Mouse (Mus musculus) thymus, postnatal 4 days (tissue): Measurements from ENCODE around the gene G430095P16Rik.

ENCODE experiments used
- DNase-seq: peaks from one replicate; pipeline ENCODE4 v3.0.0; 2021

Gene G430095P16Rik

DNA sequence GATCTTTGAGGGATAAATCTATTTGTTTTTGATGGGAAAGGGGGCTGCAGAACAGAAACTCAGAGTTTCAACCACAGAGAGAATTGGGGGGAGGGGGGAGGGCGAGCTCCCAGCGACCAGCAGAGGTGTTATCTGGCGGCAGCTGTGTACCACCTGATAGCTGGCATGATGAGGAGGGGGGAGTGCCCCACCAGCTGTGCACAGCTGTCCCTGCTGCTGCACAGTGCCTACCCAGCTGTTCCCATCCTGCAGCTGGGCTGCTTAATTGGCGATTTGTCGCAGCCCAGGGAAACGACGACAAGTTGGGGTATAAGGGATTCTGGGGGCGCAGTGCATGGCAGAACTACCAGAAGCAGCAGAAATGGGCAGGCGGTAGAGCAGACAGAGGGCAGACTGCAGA is 1.9 kb downstream of the G430095P16Rik start:
- DNase-seq: peak; percentile 40

DNA sequence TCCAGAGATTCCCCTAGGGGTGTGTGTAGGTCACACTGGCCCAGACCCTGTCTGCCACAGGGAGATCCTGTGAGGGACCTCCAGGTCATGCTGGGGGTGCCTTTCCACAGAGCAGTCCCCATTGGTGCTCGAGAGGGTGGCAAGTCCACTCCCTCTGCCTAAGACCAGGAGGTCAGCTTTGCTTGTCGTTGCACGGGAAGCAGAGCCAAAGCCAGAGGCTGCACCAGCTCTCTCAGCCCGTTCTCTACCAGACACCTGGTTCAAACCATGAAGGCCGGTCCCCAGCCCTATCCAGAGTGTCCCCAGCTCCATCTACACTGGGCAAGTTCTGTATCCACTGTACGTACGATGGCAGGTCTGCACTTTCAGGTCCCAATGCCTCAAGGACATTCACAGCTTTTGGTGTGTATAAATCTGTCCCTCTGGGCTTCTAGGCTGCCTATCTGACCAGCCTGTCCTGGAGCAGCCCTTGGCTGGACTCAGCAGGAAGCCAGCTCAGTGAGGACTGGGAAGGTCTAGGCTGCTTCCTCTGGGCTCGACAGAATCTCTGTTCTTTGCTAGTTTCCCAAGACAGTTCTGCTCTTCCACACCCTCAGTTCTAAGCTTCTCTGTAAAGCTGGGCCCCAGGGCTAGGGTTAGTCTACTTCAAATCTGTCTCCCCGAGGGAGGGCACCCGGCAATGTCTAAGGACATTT is 2.6 kb downstream of the G430095P16Rik start:
- DNase-seq: no peak

GRCm38 (mm10) chr8:84725941-84726259 is 3.1 kb downstream of the G430095P16Rik start:
- no peak for DNase-seq

DNA sequence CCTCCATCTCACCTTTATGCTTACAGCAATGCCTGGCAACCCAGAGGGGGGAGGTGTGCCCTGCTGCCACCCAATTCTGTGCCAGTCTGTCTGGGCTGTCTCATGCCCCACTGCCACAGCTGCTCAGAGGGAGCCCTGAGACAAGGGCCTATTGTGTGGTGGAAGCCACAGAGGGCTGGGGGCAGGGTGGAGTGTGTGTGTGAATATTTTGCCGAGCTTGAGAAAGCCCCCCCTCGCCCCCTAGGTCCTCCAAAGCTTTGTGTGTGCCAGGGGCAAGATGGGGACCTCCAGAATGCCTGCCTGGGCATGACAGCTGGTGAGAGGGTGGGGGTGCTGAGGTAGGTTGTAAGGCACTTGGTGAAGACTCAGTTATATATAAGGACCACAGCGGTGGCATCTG is 5.7 kb downstream of the G430095P16Rik start:
- no peak for DNase-seq

GRCm38 (mm10) chr8:84729921-84730362 is 7.1 kb downstream of the G430095P16Rik start:
- no peak for DNase-seq

DNA sequence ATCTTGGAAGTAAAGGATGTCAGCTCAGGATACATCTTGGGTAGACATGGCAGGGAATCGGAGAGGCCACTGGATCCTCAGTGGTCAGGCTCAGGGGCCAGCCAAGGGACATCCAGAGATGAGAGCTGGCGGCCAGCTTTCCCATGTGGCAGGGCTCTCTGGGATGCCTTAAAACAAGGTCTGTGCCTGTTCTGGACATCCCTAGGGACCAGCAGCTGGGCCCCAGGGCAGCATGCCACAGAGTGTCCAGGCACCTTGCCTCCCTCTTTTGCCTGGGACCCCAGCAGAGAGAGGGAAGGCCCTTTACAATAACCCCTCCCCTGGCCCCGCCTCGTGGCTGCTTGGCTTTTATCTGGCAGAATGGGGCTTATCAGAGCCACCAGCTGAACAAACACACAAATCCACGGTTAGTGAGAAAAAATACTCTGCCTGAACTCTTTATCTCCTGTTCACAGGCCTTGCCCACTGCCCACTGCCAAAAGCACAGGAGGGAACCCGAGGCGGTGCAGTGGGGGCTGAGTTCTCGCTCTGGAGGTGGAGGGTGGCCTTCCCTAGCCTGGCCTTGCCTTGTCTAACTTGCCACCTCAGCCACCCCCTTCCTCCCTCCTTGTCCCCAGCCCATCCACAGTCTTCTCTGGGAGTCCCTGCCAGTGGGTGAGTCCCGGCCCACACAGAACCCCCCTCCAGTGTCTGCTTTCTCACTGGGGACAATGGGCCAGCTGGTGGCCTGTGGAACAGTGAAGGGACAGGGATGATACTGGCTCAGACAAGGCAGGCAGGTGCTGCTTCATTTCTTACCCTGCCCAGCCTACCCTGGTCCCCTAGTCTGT is 7.9 kb downstream of the G430095P16Rik start:
- DNase-seq: no peak

- no peak for DNase-seq
Observed at GRCm38 (mm10) chr8:84731371-84732177, 8.8 kb downstream of the G430095P16Rik start.

DNA sequence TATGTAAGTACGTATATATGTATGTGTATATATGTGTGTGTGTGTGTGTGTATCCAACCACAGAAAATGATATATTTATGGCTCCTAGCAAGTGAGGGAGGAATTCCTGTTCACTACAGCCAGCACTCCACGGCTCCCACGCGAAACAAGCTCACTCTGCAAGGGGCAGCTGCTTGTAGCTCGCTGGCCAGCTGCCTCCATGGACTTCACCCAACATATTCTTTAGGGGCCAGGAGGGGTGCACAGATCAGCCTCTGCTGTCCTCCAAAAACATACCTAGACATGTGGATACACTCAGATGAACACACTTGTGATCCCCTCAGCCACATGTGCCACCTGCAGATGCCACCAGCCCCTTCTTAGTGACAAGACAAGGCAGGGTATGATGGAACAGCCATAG is 9.7 kb downstream of the G430095P16Rik start:
- no peak for DNase-seq

DNA sequence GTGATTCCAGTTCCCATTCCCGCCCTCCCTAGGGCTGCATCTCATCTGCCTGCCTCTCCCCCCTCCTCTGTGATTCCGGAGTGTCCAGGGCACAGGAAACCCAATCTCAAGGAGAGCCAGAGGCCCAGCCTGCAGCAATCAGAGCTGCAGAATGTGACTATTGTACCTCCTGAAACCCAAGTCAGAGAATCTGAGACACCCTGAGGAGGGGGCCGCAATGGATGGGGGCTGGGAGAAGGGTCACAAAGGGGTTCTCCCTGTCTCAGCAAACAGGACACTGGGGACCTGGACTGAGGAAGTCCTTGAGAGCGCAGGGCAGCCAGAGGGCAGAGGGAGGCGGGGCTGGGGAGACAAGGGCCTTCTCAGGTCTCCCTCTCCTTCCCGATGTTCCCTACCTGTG is 10.2 kb downstream of the G430095P16Rik start:
- DNase-seq: no peak

GRCm38 (mm10) chr8:84733959-84734358 is 11.2 kb downstream of the G430095P16Rik start:
- no peak for DNase-seq

DNA sequence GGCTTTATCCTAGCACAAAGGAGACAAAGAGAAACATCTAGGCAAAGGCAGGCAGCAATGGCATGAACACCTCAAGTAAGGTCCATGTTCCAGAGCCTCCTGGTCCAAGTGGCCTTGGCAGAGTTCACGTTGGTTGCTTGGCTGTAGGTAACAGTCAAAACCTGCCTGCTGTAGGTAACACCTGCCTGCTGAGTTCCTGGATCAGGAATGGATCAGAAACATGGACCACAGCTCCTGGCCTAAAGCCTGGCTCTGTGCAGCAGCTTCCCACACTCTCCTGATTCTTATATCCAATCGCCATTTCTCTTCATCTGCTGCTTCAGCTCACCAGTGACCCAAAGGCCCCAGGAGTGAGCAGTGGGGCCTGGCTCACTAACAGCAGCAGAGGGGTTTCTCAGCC is 11.9 kb downstream of the G430095P16Rik start:
- DNase-seq: no peak

GRCm38 (mm10) chr8:84735597-84735996 is 12.8 kb downstream of the G430095P16Rik start:
- DNase-seq: no peak

DNA sequence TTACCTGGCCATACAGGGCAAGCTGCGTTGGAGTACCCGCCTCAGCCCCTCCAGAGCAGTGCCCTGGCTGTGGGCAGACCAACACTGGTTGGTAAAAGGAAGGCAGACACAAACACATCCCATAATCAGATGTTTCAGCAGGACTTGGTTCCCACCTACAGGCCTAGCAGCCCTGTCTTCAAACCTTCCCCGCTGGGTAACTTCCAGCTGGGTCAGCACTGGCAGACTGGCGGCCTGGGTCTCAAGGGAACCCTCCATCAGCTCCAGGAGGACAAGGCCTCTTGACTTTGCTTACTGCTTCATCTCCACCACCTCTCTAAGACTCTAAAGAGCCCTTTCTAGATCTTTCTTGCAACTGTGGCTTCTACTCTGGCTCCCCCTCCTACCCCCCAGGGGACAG is 13.7 kb downstream of the G430095P16Rik start:
- no peak for DNase-seq

DNA sequence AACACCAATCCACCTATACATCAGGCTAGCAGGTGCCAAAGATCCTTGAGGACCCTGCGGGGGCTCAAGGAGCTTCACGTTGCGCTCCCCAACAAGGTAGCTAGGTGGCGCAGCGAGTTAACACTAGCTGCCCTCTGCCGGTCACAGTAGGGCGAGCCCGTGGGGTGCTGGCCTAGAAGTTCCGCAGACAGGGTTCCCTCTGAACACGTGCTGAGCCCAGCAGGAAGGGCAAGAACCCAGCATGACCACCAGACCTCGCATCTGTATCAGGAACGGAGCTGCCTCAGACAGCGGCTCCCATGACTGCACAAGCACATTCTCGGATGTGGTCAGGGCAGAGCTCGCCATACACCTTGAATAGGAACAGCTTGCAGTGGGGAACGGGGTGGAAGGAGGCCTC is 14.8 kb downstream of the G430095P16Rik start:
- peak; percentile 92 for DNase-seq

GRCm38 (mm10) chr8:84738266-84738665 is 15.5 kb downstream of the G430095P16Rik start:
- DNase-seq: no peak

DNA sequence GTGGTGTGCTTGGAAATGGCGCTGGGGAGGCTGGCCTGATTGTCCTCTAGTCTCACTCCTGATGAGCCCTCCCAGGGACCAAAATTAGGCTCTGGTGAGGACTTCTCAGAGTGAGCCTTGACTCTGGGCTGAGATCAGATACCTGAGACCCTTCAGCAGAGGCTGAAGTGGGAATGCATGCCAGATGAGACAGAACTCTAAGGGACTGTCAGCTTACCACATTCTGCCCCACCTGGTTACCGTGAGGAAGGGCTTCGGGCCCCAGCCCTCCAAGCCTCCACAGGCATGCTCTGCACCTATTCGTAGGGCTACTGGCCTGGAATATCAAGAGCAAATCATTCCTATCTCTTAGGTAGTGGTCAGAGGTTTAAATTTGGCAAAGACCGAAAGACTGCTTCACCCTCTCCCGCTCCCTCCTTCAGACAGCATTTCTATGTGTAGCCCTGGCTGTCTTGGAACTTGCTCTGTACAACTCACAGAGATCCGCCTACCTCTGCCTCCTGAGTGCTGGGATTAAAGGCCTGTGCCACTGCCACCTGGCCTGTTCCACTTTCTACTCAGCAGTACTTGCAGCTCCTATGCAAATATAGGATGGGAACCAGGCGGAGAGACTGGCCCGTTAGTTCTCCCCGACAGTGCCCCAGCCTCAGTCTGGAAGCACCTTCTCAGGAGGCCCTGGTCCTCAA is 16.1 kb downstream of the G430095P16Rik start:
- DNase-seq: no peak

DNA sequence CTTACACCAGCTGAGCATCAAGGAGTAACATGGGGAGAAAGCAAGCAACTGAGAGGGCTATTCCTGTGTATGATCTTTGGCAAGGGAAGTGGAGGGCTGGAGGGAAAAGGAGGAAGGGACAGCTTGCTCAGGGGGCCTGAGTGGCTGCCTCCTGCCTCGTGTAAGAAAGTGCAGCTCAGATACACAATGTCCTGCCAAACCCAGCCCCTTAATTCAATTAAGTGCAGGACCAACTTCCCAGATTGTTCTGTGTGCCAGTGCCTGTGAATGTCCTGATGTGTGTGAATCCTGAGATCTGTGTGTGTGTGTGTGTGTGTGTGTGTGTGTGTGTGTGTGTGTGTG is 16.6 kb downstream of the G430095P16Rik start:
- DNase-seq: no peak

- no peak for DNase-seq
Observed at GRCm38 (mm10) chr8:84740895-84741843, 18.4 kb downstream of the G430095P16Rik start.

DNA sequence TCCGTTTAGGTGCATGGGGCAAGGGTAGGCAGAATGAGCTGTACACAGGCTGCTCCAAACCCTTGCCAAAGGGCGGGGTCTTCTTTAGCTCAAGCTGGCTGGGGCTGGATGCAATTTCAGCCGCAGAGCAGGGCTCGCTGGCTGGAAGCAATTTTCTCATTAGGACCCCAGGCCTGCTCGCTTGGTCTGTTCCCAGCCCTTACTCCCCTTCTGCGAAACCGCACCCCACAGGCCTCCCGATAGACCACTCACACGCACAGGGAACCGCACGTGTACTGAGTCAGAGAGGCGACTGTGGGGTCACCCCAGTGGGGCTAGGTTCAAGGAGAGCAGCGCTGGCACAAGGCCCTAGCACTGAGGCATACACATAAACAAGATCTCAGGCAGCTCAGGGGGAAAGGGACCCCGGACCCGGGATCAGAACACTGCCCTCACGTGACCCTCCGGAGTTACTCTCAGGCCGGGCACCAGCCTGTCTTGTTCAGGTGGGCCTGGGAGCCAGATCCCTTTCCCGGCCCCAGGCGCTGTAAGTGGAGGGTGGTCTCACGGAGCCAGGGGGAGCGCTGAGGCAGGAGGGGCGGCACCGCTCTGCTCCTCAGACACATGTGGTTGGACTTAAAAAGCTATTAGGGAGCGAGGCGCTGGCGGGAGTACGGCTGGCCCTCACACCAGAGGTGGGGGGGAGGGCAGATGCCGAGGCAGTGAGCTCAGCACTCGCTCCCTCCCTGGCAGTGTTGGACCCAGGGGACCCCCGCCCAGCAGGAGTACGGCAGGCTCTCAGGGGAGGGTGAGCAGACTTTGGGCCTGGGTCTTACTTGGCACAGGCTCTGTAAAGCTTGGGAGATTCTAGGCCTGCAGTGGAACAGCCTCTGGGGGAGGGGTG is 19.6 kb downstream of the G430095P16Rik start:
- no peak for DNase-seq

- no peak for DNase-seq
Observed at GRCm38 (mm10) chr8:84743054-84743415, 20.2 kb downstream of the G430095P16Rik start.
